Mouse (Mus musculus) gonadal fat pad, adult 2 months (tissue): ENCODE data around the gene Abca1. TPM values are rescaled to one million over a fixed set of nuclear protein-coding genes. Genes with fewer than 3 reads are reported as not detected.

Experiments used
- DNase-seq: peaks from one replicate; pipeline ENCODE4 v3.0.0-alpha.2; 2012; ENCODE audit warnings: low read depth
- polyA plus RNA-seq: library from polyadenylated mRNA; depleted of rRNA; stranded (reverse); fragments of >200 nt; gene quantifications from 2 replicates; pipeline ENCODE4 v1.2.3, GENCODE M21; 2012

Gene Abca1
- polyA plus RNA-seq, 1 experiment = 32.9 TPM

GRCm38 (mm10) chr4:53121516-53122227 is 38.0 kb downstream of the Abca1 start:
- DNase-seq = no peak

GRCm38 (mm10) chr4:53121084-53121483 is 38.6 kb downstream of the Abca1 start:
- DNase-seq = no peak

- DNase-seq = peak; percentile 88
These were observed 39.5 kb downstream of the Abca1 start for GRCm38 (mm10) chr4:53120038-53120685.

- DNase-seq = no peak
These were observed 41.1 kb downstream of the Abca1 start for GRCm38 (mm10) chr4:53118643-53119042.

GRCm38 (mm10) chr4:53117610-53118009 is 42.1 kb downstream of the Abca1 start:
- no peak for DNase-seq

GRCm38 (mm10) chr4:53117076-53117475 is 42.6 kb downstream of the Abca1 start:
- DNase-seq = no peak

- no peak for DNase-seq
These were observed 43.8 kb downstream of the Abca1 start for GRCm38 (mm10) chr4:53115866-53116265.

GRCm38 (mm10) chr4:53115410-53115809 is 44.3 kb downstream of the Abca1 start:
- DNase-seq = no peak

GRCm38 (mm10) chr4:53111919-53112355 is 47.8 kb downstream of the Abca1 start:
- no peak for DNase-seq

- no peak for DNase-seq
These were observed 49.3 kb downstream of the Abca1 start for GRCm38 (mm10) chr4:53110356-53110755.

GRCm38 (mm10) chr4:53109381-53109928 is 50.2 kb downstream of the Abca1 start:
- no peak for DNase-seq

GRCm38 (mm10) chr4:53108194-53108593 is 51.5 kb downstream of the Abca1 start:
- DNase-seq = no peak

- DNase-seq = no peak
These were observed 53.0 kb downstream of the Abca1 start for GRCm38 (mm10) chr4:53106732-53107131.

GRCm38 (mm10) chr4:53106071-53106470 is 53.6 kb downstream of the Abca1 start:
- DNase-seq = no peak

GRCm38 (mm10) chr4:53104634-53105033 is 55.1 kb downstream of the Abca1 start:
- no peak for DNase-seq

- DNase-seq = no peak
These were observed 57.2 kb downstream of the Abca1 start for GRCm38 (mm10) chr4:53102529-53102928.

- no peak for DNase-seq
These were observed 58.4 kb downstream of the Abca1 start for GRCm38 (mm10) chr4:53101306-53101705.

- DNase-seq = no peak
These were observed 59.2 kb downstream of the Abca1 start for GRCm38 (mm10) chr4:53100492-53100891.

GRCm38 (mm10) chr4:53094850-53095249 is 64.8 kb downstream of the Abca1 start:
- no peak for DNase-seq

- DNase-seq = no peak
These were observed 65.4 kb downstream of the Abca1 start for GRCm38 (mm10) chr4:53094331-53094730.

- DNase-seq = no peak
These were observed 66.1 kb downstream of the Abca1 start for GRCm38 (mm10) chr4:53093615-53094014.

- no peak for DNase-seq
These were observed 70.1 kb downstream of the Abca1 start for GRCm38 (mm10) chr4:53089641-53090040.

- no peak for DNase-seq
These were observed 70.7 kb downstream of the Abca1 start for GRCm38 (mm10) chr4:53088999-53089398.
